Mouse (Mus musculus): ENCODE measurements around the gene Stk39. TPM values are rescaled to one million over a fixed set of nuclear protein-coding genes. Genes with fewer than 3 reads are reported as not detected.

The Stk39 gene
- polyA plus RNA-seq, 1 experiment from 2014 or later, result 4.5 TPM

DNA sequence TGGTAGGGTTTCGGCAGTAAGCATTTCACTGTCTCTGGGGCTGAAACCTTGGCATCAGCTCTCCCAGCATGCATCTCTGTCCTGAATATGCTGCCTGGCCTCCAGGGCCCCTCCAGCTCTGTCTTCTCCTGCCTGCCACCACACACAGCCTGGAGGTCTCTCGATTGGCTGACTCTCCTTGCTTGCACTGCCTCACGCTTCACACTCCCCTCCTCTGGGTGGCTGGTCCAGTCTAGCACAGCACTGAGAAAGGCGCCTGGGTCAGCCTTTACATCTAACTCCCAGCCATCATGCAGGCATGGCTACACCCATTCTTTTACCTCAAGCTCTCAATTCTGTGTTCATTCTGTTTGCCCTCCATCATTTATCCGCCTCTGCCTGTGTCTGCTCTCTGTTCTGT lies 153.6 kb downstream of the Stk39 start:
- no peak for ATAC-seq
- 78% methylated on average over 5 of the region's 5 CpGs for WGBS
- H3K9me3 ChIP-seq (ENCODE audit: control insufficient read depth, low read length), result no peaks in the 10 kb centered on the region

DNA sequence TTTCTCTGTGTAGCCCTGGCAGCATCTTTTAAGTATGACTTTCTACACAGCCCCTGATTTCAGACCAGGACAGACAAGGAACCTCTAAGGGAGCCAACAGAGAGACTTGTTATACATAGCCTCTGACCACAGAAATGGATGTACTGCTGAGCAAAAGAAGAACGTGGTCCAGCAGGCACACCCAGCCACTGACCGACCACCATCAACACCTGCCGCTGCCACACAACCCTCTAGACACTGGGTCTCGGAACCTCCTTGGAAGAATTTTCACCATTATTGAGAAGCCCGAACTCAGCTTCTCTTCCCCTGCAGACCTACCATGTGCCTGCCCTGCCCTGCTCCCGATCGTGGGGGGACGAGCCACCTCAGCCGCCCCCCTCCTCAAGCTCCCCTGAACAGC lies 154.2 kb downstream of the Stk39 start:
- H3K4me3 ChIP-seq (ENCODE audit: low read length), result no peak overlapping the region
- H3K27me3 ChIP-seq (replicated peaks; ENCODE audit: control insufficient read depth, insufficient read depth, low read length), result no peaks in the 10 kb centered on the region
- WGBS, result 86% methylated on average over 9 of the region's 9 CpGs
- no peak overlapping the region for H3K9ac ChIP-seq (ENCODE audit: low read depth, low read length)
- H3K4me2 ChIP-seq (ENCODE audit: low read depth, low read length), result no peak overlapping the region
- H3K9me3 ChIP-seq (ENCODE audit: control insufficient read depth, low read length), result no peaks in the 10 kb centered on the region
- H3K4me1 ChIP-seq (ENCODE audit: control insufficient read depth, insufficient read depth, low read length), result no peaks in the 10 kb centered on the region
- H3K27ac ChIP-seq (ENCODE audit: low read length), result no peak overlapping the region
- no peaks in the 10 kb centered on the region for H3K36me3 ChIP-seq (ENCODE audit: control insufficient read depth, insufficient read depth, low read length)
- ATAC-seq, result no peak

More for the DNA sequence above, 153.6 kb downstream of the Stk39 start:
- H3K4me3 ChIP-seq (ENCODE audit: low read length), result no peak overlapping the region
- no peak overlapping the region for H3K9ac ChIP-seq (ENCODE audit: low read depth, low read length)
- no peaks in the 10 kb centered on the region for H3K27me3 ChIP-seq (replicated peaks; ENCODE audit: control insufficient read depth, insufficient read depth, low read length)
- H3K36me3 ChIP-seq (ENCODE audit: control insufficient read depth, insufficient read depth, low read length), result no peaks in the 10 kb centered on the region
- H3K4me2 ChIP-seq (ENCODE audit: low read depth, low read length), result no peak overlapping the region
- no peak overlapping the region for H3K27ac ChIP-seq (ENCODE audit: low read length)
- no peaks in the 10 kb centered on the region for H3K4me1 ChIP-seq (ENCODE audit: control insufficient read depth, insufficient read depth, low read length)

DNA sequence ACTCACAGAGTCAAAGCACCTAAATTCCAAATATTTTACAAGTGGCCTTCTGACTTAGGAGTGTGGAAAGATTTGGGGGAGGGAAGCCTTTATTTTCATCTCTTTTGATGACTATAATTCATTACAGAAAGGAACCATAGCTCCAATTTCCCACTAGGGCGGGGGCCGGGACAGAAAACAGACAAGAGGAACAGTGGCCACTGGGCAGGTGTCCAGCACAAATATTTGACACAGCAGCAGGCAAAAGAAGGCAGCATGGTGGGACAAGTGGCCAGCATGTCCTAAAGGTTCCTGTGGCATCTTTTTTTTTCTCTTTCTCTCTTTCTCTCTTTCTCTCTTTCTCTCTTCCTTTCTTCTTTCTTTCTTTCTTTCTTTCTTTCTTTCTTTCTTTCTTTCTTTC lies 154.6 kb downstream of the Stk39 start:
- WGBS, result 64% methylated on average over 2 of the region's 2 CpGs

DNA sequence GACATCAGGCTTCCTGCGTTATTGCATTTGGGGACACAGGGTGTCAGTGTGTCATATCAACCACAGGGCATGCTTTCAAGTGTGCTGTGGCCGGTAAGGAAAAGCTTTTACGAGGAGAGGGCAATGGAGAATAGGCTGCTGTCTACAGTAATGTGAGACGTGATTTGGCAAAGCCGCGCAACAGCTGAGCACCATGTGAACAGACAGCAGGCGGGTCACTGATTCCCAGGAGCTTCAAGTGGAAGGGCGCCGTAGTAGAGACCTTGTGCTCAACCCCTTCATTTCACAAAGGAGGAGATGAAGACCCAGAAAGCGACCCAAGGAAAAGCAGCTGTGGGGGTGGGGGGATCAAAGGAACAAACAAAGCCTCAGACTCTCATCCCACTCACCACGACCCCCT lies 156.8 kb downstream of the Stk39 start:
- ATAC-seq, result no peak
- H3K4me1 ChIP-seq (ENCODE audit: control insufficient read depth, insufficient read depth, low read length), result no peaks in the 10 kb centered on the region
- no peak overlapping the region for H3K27ac ChIP-seq (ENCODE audit: low read length)
- H3K4me3 ChIP-seq (ENCODE audit: low read length), result no peak overlapping the region
- 82% methylated on average over 11 of the region's 11 CpGs for WGBS
- H3K36me3 ChIP-seq (ENCODE audit: control insufficient read depth, insufficient read depth, low read length), result no peaks in the 10 kb centered on the region; the same call in 1 of the 2 replicates
- H3K9me3 ChIP-seq (ENCODE audit: control insufficient read depth, low read length), result no peaks in the 10 kb centered on the region
- no peak overlapping the region for H3K4me2 ChIP-seq (ENCODE audit: low read depth, low read length)
- no peaks in the 10 kb centered on the region for H3K27me3 ChIP-seq (replicated peaks; ENCODE audit: control insufficient read depth, insufficient read depth, low read length)
- no peak overlapping the region for H3K9ac ChIP-seq (ENCODE audit: low read depth, low read length)

More for the DNA sequence above, 154.6 kb downstream of the Stk39 start:
- Histone ChIP-seq H3K27ac (ENCODE audit: low read length) (no peak overlapping the region), H3K4me1 (ENCODE audit: control insufficient read depth, insufficient read depth, low read length) (no peaks in the 10 kb centered on the region), H3K4me2 (ENCODE audit: low read depth, low read length) (no peak overlapping the region), H3K9ac (ENCODE audit: low read depth, low read length) (no peak overlapping the region), H3K36me3 (ENCODE audit: control insufficient read depth, insufficient read depth, low read length) (no peaks in the 10 kb centered on the region), H3K4me3 (ENCODE audit: low read length) (no peak overlapping the region), H3K27me3 (replicated peaks; ENCODE audit: control insufficient read depth, insufficient read depth, low read length) (no peaks in the 10 kb centered on the region), H3K9me3 (ENCODE audit: control insufficient read depth, low read length) (no peaks in the 10 kb centered on the region)
- ATAC-seq, result no peak

DNA sequence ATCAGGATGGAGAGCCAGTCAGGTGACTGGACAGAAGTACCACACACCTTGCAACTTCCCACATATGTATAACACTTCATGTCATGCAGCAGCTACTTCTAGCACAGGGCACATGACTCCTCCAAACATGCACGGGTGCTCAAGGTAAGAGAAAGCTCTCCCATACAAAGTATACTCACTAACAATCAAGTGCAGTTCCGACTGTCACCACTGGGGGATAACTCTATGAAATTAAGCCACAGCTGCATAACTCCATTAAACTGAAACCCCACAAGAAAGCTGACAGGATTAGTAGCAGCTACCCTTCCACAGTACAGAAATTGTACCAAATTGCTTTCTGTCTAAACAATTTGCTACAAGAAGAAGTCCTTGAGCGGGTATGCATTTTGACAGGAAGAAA lies 161.9 kb downstream of the Stk39 start:
- H3K4me1 ChIP-seq (ENCODE audit: control insufficient read depth, insufficient read depth, low read length), result no peaks in the 10 kb centered on the region
- no peaks in the 10 kb centered on the region; the same call in 1 of the 2 replicates for H3K36me3 ChIP-seq (ENCODE audit: control insufficient read depth, insufficient read depth, low read length)
- ATAC-seq, result no peak
- H3K27me3 ChIP-seq (replicated peaks; ENCODE audit: control insufficient read depth, insufficient read depth, low read length), result no peaks in the 10 kb centered on the region
- H3K9ac ChIP-seq (ENCODE audit: low read depth, low read length), result no peak overlapping the region
- H3K4me2 ChIP-seq (ENCODE audit: low read depth, low read length), result no peak overlapping the region
- H3K27ac ChIP-seq (ENCODE audit: low read length), result no peak overlapping the region
- 87% methylated on average over 3 of the region's 3 CpGs for WGBS
- no peaks in the 10 kb centered on the region for H3K9me3 ChIP-seq (ENCODE audit: control insufficient read depth, low read length)
- no peak overlapping the region for H3K4me3 ChIP-seq (ENCODE audit: low read length)

DNA sequence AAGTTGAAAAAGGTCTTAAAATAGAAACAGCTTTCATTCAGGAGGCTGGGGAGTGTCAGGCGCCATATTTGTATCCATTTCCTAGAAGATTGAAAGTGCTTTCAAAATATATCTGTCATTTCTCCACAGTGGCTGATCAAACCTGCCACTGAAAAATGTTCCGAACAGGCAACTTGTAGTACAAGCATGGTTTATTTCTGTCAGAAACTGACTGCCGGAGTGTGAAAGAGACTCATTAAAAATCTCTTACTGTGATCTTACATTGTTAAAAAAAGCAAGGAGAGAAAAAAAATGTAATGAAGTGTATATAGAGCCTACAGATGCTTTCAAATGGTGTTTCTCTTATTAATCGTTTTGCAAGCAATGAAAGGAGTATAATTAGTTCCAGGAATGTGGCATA lies 165.5 kb downstream of the Stk39 start:
- no peak for ATAC-seq
- 81% methylated on average over 4 of the region's 4 CpGs for WGBS
- H3K4me3 ChIP-seq (ENCODE audit: low read length), result no peak overlapping the region
- H3K4me1 ChIP-seq (ENCODE audit: control insufficient read depth, insufficient read depth, low read length), result no peaks in the 10 kb centered on the region
- H3K4me2 ChIP-seq (ENCODE audit: low read depth, low read length), result no peak overlapping the region
- H3K36me3 ChIP-seq (ENCODE audit: control insufficient read depth, insufficient read depth, low read length), result no peaks in the 10 kb centered on the region; the same call in 1 of the 2 replicates
- no peaks in the 10 kb centered on the region for H3K27me3 ChIP-seq (replicated peaks; ENCODE audit: control insufficient read depth, insufficient read depth, low read length)
- H3K27ac ChIP-seq (ENCODE audit: low read length), result no peak overlapping the region
- no peaks in the 10 kb centered on the region for H3K9me3 ChIP-seq (ENCODE audit: control insufficient read depth, low read length)
- H3K9ac ChIP-seq (ENCODE audit: low read depth, low read length), result no peak overlapping the region

DNA sequence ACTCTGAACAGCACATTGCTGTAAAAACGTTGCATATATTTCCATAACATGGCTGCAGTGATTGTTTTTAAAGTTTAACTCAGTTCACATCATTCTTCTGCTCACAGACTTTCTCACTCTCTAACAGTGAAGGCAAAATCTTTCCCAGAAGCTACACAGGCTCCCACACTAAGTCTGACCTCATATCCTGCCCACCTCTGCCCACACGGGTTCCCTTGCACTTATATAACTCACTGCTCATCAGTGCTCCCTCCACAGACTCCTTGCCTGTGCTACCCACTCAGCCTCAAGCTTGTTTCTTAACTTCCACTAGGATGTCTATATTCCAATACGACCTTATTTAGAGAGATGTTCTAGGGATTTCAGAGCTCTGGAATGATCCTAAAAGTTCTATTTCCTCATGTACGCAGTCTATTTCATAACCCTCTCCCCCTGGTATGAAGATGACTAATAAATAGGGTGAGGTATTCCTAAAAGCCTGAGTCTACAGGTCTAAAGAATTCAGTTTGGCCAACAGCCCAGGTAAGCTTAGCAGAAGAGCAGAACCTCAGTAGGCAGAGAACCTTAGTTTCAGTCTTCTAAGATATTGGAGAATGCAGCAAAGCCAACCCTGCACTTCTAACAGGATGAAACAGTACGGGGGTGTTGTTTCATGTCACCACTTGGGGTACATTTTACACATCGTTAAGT lies 167.2 kb downstream of the Stk39 start:
- H3K4me2 ChIP-seq (ENCODE audit: low read depth, low read length), result no peak overlapping the region
- ATAC-seq, result no peak

DNA sequence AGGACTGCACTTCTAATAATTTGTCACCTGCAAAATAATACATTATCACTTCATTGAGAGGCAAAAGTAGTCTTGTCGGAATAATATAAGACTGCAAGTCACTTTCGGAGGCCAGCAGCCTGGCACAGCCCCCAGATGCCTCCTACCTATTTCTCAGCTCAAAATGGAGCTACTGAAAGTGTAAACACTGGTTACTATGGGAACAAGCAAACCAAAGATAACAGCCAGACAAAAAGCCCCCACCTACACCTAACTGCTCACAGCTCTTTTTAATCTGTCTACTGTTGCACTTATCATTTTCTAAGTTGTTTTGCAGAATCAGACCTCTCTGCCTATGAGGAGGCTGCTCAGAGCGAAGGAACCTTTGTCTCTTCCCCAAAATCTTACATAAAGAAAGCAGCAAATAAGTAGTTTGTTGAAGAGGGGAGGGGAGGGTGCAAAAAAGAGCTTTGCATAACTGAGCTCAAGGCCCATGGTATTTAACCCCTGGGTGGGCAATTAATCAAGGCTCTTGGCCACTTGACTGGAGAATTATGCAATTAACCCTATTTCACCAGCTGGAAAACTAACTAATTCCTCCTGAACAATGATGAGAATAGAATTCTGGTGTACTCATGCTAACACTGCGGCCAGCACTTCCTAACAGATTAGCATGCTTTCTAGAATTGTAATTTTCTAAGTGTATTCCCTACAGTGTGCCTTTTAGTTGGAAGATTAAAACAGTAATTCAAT lies 170.1 kb downstream of the Stk39 start:
- Histone ChIP-seq H3K4me1 (ENCODE audit: control insufficient read depth, insufficient read depth, low read length) (no peaks in the 10 kb centered on the region), H3K4me2 (ENCODE audit: low read depth, low read length) (no peak overlapping the region), H3K27me3 (replicated peaks; ENCODE audit: control insufficient read depth, insufficient read depth, low read length) (no peaks in the 10 kb centered on the region), H3K9me3 (ENCODE audit: control insufficient read depth, low read length) (no peaks in the 10 kb centered on the region), H3K9ac (ENCODE audit: low read depth, low read length) (no peak overlapping the region), H3K27ac (ENCODE audit: low read length) (no peak overlapping the region), H3K36me3 (ENCODE audit: control insufficient read depth, insufficient read depth, low read length) (no peaks in the 10 kb centered on the region), H3K4me3 (ENCODE audit: low read length) (no peak overlapping the region)
- 63% methylated on average over 4 of the region's 4 CpGs for WGBS
- no peak for ATAC-seq

More for the DNA sequence above, 167.2 kb downstream of the Stk39 start:
- WGBS, result 78% methylated on average over 6 of the region's 6 CpGs
- Histone ChIP-seq H3K9me3 (ENCODE audit: control insufficient read depth, low read length) (no peaks in the 10 kb centered on the region), H3K9ac (ENCODE audit: low read depth, low read length) (no peak overlapping the region), H3K4me1 (ENCODE audit: control insufficient read depth, insufficient read depth, low read length) (no peaks in the 10 kb centered on the region), H3K4me3 (ENCODE audit: low read length) (no peak overlapping the region), H3K27me3 (replicated peaks; ENCODE audit: control insufficient read depth, insufficient read depth, low read length) (no peaks in the 10 kb centered on the region), H3K36me3 (ENCODE audit: control insufficient read depth, insufficient read depth, low read length) (no peaks in the 10 kb centered on the region), H3K27ac (ENCODE audit: low read length) (no peak overlapping the region)

DNA sequence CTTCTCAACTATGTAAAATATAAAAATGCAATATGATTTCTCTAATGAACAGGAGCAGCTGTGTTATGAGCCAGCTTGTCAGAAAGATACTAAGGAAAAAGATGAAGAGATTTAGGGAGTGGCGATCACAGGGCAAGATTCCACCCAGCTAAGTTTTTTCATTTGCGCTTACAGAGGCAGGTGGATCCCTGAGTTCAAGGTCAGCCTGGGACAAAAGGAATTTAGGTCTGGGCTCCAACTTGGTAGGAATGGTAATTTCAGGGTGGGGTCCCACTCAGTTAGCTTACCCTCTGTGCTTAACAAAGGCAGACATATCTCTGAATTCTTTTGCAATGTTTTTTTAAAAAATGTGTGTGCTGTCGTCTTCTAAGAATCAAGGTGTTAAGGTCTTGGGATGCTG lies 173.7 kb downstream of the Stk39 start:
- no peak overlapping the region for H3K4me3 ChIP-seq (ENCODE audit: low read length)
- H3K9me3 ChIP-seq (ENCODE audit: control insufficient read depth, low read length), result no peaks in the 10 kb centered on the region
- no peak overlapping the region for H3K4me2 ChIP-seq (ENCODE audit: low read depth, low read length)
- H3K27me3 ChIP-seq (replicated peaks; ENCODE audit: control insufficient read depth, insufficient read depth, low read length), result no peaks in the 10 kb centered on the region
- no peak overlapping the region for H3K9ac ChIP-seq (ENCODE audit: low read depth, low read length)
- no peaks in the 10 kb centered on the region for H3K4me1 ChIP-seq (ENCODE audit: control insufficient read depth, insufficient read depth, low read length)
- no peak for ATAC-seq
- H3K36me3 ChIP-seq (ENCODE audit: control insufficient read depth, insufficient read depth, low read length), result no peaks in the 10 kb centered on the region
- WGBS, result 95% methylated on average over 3 of the region's 3 CpGs
- no peak overlapping the region for H3K27ac ChIP-seq (ENCODE audit: low read length)

Data from intestine, embryonic 16.5 days (tissue).